Mouse (Mus musculus): Measurements from ENCODE around the gene Ttc17. TPM values are rescaled to one million over a fixed set of nuclear protein-coding genes. Genes with fewer than 3 reads are reported as not detected.

The Ttc17 gene
- total RNA-seq, 2 experiments from 2014 or later = 16.9 to 20.9 TPM

- no peak for DNase-seq
Observed at GRCm38 (mm10) chr2:94297467-94297866, 109.0 kb downstream of the Ttc17 start.

GRCm38 (mm10) chr2:94290483-94290882 is 116.0 kb downstream of the Ttc17 start:
- peak; percentile 67 for DNase-seq

- no peak for DNase-seq
Observed at GRCm38 (mm10) chr2:94289659-94290058, 116.8 kb downstream of the Ttc17 start.

- DNase-seq = no peak
Observed at GRCm38 (mm10) chr2:94289169-94289568, 117.3 kb downstream of the Ttc17 start.

GRCm38 (mm10) chr2:94288086-94288485 is 118.4 kb downstream of the Ttc17 start:
- DNase-seq = no peak

- no peak for DNase-seq
Observed at GRCm38 (mm10) chr2:94287435-94287834, 119.1 kb downstream of the Ttc17 start.

- DNase-seq = peak; percentile 24
Observed at GRCm38 (mm10) chr2:94283526-94283925, 123.0 kb downstream of the Ttc17 start.

- no peak for DNase-seq
Observed at GRCm38 (mm10) chr2:94279596-94279995, 126.9 kb downstream of the Ttc17 start.

- no peak for DNase-seq
Observed at GRCm38 (mm10) chr2:94276103-94276502, 130.4 kb downstream of the Ttc17 start.

- DNase-seq = no peak
Observed at GRCm38 (mm10) chr2:94275658-94276057, 130.8 kb downstream of the Ttc17 start.

- peak; percentile 77 for DNase-seq
Observed at GRCm38 (mm10) chr2:94273154-94274021, 133.1 kb downstream of the Ttc17 start.

GRCm38 (mm10) chr2:94271176-94271575 is 135.3 kb downstream of the Ttc17 start:
- DNase-seq = no peak

GRCm38 (mm10) chr2:94268835-94269234 is 137.7 kb downstream of the Ttc17 start:
- no peak for DNase-seq

- no peak for DNase-seq
Observed at GRCm38 (mm10) chr2:94267213-94267850, 139.2 kb downstream of the Ttc17 start.

- no peak for DNase-seq
Observed at GRCm38 (mm10) chr2:94266381-94267160, 139.9 kb downstream of the Ttc17 start.

GRCm38 (mm10) chr2:94265221-94266191 is 141.0 kb downstream of the Ttc17 start:
- peak; percentile 32 for DNase-seq

- DNase-seq = no peak
Observed at GRCm38 (mm10) chr2:94264631-94265098, 141.8 kb downstream of the Ttc17 start.

GRCm38 (mm10) chr2:94264006-94264405 is 142.5 kb downstream of the Ttc17 start:
- DNase-seq = no peak

- no peak for DNase-seq
Observed at GRCm38 (mm10) chr2:94263530-94263937, 143.0 kb downstream of the Ttc17 start.

- no peak for DNase-seq
Observed at GRCm38 (mm10) chr2:94262917-94263529, 143.5 kb downstream of the Ttc17 start.

- no peak for DNase-seq
Observed at GRCm38 (mm10) chr2:94254102-94254501, 152.4 kb downstream of the Ttc17 start.

All from gastrocnemius, postnatal 10 days (tissue).